25 mouse cellular contexts compared by ENCODE assay signal in genomic region chr17:13870236-13870635, GRCm38 (mm10).
"Had no signal": no experiment of that assay in that cellular context is flagged by ENCODE, and none has a peak within 500 bp of the region (broad histone marks: within the 10 kb centered on the region; RNA-seq: fewer than 3 reads in every experiment).

No protein-coding gene starts in this region.

- H3K4me1 ChIP-seq: heart, embryonic 13.5 days; heart, embryonic 15.5 days; hindbrain, embryonic 13.5 days; hindbrain, embryonic 15.5 days; kidney, embryonic 15.5 days; liver, embryonic 12.5 days had no signal

- H3K9me3 ChIP-seq: heart, embryonic 15.5 days; hindbrain, embryonic 15.5 days; kidney, embryonic 15.5 days; limb, embryonic 10.5 days; limb, embryonic 12.5 days; liver, embryonic 12.5 days had no signal

- H3K9ac ChIP-seq: heart, embryonic 13.5 days; heart, embryonic 15.5 days; hindbrain, embryonic 13.5 days; hindbrain, embryonic 15.5 days; kidney, embryonic 15.5 days; limb, embryonic 12.5 days; liver, embryonic 12.5 days; liver, embryonic 14.5 days had no signal

- DNase-seq: gastrocnemius, postnatal 14 days; gastrocnemius, postnatal 36 days; heart, adult 18-20 months; heart, postnatal 14 days; heart, postnatal 36 days; kidney, adult 11 months; kidney, adult 2 months; kidney, adult 9 months; kidney, postnatal 14 days; kidney, postnatal 36 days; layer of hippocampus, adult 9-11 months; layer of hippocampus, postnatal 36 days had no signal

- H3K36me3 ChIP-seq: liver, embryonic 12.5 days had no signal

- H3K4me3 ChIP-seq: heart, embryonic 13.5 days; heart, embryonic 15.5 days; hindbrain, embryonic 13.5 days; hindbrain, embryonic 15.5 days; kidney, embryonic 15.5 days; limb, embryonic 10.5 days; limb, embryonic 12.5 days; liver, embryonic 12.5 days had no signal

- H3K4me2 ChIP-seq: heart, embryonic 11.5 days; heart, embryonic 13.5 days; heart, embryonic 15.5 days; hindbrain, embryonic 13.5 days; hindbrain, embryonic 15.5 days; kidney, embryonic 15.5 days; limb, embryonic 12.5 days; liver, embryonic 12.5 days had no signal

- ATAC-seq: hindbrain, postnatal 0 days; intestine, embryonic 16.5 days; liver, embryonic 12.5 days had no signal

- H3K27me3 ChIP-seq: heart, embryonic 13.5 days; heart, embryonic 15.5 days; hindbrain, embryonic 13.5 days; hindbrain, embryonic 15.5 days; kidney, embryonic 15.5 days; limb, embryonic 12.5 days; liver, embryonic 12.5 days had no signal

- H3K27ac ChIP-seq: heart, embryonic 13.5 days; heart, embryonic 15.5 days; hindbrain, embryonic 13.5 days; hindbrain, embryonic 15.5 days; hindbrain, postnatal 0 days; kidney, embryonic 15.5 days; kidney, postnatal 0 days; limb, embryonic 10.5 days; limb, embryonic 12.5 days; liver, embryonic 12.5 days; liver, embryonic 14.5 days had no signal
